Mouse (Mus musculus): ENCODE results near the gene Ptprd.

- TF ChIP-seq USF1 (IDR thresholded peaks at IDR 0.05; ENCODE audit: low read depth, low read length) (no peak), POLR2A (IDR thresholded peaks at IDR 0.05; ENCODE audit: control insufficient read depth in 1 of 2, insufficient read depth in 1 of 2, low read depth in 1 of 2, low read length in 2 of 2, poor library complexity in 1 of 2) (no peak), HCFC1 (IDR thresholded peaks at IDR 0.05; ENCODE audit: low read depth, low read length) (no peak), USF2 (IDR thresholded peaks at IDR 0.05; ENCODE audit: borderline replicate concordance in 1 of 2, insufficient read depth in 1 of 2, low read depth in 1 of 2, low read length in 2 of 2) (no peak), CTCF (IDR thresholded peaks at IDR 0.05 in 2 of 3, conservative IDR thresholded peaks at IDR 0.05 in 1 of 3; ENCODE audit: control insufficient read depth in 1 of 3, insufficient read depth in 1 of 3, low read depth in 2 of 3, low read length in 3 of 3, poor library complexity in 1 of 3, severe bottlenecking in 1 of 3) (no peak), MEF2A (IDR thresholded peaks at IDR 0.05; ENCODE audit: extremely low read depth, insufficient replicate concordance, low read depth, low read length, poor library complexity, severe bottlenecking) (no peak), GATA1 (IDR thresholded peaks at IDR 0.05; ENCODE audit: low read depth, low read length) (no peak)
Observed at GRCm38 (mm10) chr4:76091845-76092244, 2119.9 kb downstream of the Ptprd start.

Measured in MEL (cell line).